Mouse (Mus musculus) thymus, adult 18-20 months (tissue): Measurements from ENCODE around the gene Ssbp3.

Experiments used
- DNase-seq, 2 experiments: peaks; one replicate each; pipeline ENCODE4 v3.0.0; 2022; ENCODE audit warnings: mixed read lengths in 2 of 2

The Ssbp3 gene

DNA sequence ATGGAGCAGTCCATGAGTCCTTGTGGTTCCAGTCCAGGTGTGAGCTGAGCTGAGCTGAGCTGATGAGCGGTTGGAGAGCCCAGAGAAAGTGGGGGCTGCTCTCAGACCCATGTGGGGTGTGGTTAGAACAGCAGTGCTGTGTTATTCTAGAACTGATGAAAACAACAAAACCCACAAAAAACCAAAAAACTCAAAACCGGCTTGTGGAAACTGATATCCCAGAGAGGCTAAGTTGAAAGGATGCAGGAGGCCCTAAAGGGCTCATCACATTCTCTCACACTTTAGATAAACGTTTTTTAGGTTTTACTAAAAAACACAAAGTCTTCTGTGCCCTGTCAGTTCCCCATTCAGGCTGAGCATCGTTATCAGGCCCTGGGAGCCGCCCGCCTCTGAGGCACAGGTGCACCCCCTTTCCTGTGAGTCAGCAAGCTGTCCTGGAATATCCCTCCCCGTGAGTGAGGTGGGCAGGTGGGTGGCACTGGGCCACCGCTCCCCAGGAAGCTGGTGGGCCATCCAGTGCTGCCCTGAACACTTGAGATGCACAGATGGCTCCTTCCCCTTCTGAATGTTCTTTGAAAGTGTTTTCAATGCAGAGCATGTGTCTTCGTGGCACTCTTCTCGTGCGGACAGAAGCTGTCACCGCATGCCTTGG, 24.6 kb downstream of the Ssbp3 start:
- peak in 1 of 2 experiments; percentile 51 for DNase-seq

DNA sequence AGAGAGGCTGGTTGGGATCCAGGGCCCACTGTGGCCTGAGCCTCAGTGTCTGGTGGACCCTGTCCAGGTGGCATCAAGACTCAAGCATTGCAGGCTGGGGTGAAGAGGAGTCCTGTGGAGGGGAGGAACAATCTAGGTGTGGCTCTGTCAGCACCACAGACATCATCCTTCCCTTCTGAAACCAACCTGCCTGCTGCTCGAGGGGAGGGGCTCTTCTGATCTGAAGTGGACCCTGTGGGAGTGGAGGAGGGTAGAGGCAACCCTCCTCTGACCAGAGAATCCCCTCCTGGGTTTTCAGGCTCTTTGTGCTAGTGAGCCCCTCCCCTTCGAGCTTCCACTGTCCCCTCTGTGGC, 25.1 kb downstream of the Ssbp3 start:
- DNase-seq, result no peak

DNA sequence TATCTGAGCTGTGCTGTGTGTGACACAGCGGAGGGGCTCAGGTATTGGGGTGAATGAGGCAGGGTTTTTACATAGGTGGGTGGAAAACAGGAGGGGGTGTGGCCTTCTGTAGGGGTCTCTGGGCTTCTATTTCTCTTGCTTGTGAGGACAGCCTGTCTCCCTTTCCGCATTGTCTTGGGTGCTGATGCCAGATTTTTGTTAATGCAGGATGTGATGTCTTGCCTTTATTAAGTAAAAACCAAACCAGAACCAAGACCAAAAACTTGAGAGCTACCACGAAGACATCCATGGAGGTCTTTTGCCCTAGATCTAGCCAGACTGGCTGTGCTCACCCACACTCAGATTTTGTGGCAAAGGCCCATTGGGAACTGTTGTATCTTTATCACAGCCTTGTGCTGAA, 25.5 kb downstream of the Ssbp3 start:
- DNase-seq, result no peak

- DNase-seq, result no peak
Observed at GRCm38 (mm10) chr4:106936741-106937140, 26.2 kb downstream of the Ssbp3 start.

DNA sequence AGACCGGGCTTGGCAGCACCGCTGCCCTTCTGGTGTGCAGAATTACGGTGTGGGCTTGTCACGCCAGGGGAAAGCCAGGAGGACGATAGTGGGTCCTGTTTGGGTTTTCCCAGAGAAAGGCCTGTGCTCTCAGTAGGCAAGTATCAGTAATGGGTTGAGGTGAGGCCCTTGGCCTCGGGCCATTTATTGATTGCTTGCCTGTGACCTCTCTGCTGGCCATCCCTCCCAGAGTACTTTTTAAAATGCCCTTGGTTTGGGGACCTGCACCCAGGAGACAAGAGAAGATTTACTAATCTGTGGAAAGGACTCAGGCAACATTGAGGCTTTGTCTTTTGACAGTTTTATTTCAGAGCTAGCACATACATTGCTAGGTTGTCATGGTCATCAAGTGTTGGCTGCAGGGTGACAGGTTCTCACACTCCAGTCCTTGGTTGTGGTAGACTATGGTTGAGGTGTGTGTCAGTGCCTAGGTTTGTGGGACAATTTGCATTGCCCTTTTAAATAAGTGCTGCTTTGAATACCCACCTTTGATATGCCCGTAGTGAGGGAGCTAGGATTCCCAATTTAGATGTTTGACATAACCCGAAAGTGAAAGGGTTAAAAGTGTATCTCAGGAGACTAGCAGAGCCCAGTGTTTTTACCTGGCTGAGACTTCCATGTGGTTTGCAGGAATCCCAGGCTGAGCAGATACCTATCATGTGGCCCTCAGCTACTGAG, 28.2 kb downstream of the Ssbp3 start:
- DNase-seq, result no peak

GRCm38 (mm10) chr4:106939223-106939918, 28.9 kb downstream of the Ssbp3 start:
- no peak for DNase-seq

GRCm38 (mm10) chr4:106939919-106940227, 29.4 kb downstream of the Ssbp3 start:
- DNase-seq, result no peak

GRCm38 (mm10) chr4:106940945-106941344, 30.4 kb downstream of the Ssbp3 start:
- no peak for DNase-seq

DNA sequence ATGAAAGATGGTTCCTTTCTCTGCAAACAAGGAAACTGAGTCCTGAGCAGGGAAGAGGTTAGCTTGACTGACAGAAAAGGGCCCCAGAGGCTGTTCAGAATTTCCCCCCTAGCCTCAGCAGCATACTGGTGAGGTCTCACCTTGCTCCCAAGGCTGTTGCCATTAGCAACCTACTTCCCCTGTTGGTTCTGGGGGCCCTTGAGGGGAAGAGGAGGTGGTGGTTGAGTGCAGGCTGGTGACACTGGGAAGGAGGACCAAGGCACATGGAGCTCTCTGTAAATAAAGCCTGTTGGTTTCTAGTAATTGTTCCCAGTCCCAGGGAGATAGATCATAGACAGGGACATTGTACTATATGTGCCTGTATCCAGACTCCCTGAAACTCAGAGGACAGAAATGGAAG, 31.0 kb downstream of the Ssbp3 start:
- DNase-seq, result no peak

DNA sequence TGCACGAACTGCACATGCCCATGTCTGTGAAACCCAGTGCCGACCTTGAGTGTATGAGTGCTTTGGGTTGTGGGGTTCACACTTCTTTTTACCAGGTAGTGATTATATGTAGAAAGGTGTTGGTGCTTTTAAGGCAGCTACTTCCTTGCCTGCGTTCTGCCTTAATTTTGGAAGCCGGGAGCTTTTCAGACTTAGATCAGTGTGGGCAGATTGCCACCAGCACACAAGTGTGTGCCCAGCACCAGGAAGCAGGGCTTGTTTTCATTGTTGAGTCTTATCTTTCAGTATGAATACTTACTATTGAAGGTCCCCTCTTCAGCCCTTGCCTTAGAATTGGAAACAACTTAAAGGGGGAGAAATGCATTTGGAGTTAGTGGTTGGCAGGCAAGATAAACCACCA, 32.0 kb downstream of the Ssbp3 start:
- no peak for DNase-seq

- no peak for DNase-seq
Observed at GRCm38 (mm10) chr4:106943627-106944026, 33.1 kb downstream of the Ssbp3 start.

- no peak for DNase-seq
Observed at GRCm38 (mm10) chr4:106944898-106945297, 34.4 kb downstream of the Ssbp3 start.

GRCm38 (mm10) chr4:106947741-106948140, 37.2 kb downstream of the Ssbp3 start:
- DNase-seq, result no peak

GRCm38 (mm10) chr4:106948546-106948945, 38.0 kb downstream of the Ssbp3 start:
- DNase-seq, result no peak

DNA sequence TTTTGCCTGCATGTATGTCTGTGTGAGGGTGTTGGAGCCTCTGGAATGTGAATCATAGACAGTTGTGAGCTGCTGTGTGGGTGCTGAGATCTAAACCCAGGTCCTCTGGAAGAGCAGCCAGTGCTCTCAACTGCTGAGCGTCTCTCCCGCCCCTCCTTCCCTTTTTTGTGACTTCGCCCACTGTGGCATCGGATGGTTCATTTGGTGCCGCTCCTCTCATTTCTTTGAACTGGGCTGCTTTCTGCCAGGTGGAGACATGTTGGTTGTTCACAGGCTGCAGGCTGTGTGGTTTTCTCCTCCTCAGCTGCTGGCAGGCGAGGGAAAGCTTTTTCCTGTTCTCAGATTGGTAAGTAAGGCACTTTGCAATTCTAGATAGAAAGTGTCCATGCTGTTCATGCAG, 38.7 kb downstream of the Ssbp3 start:
- peak in 1 of 2 experiments; percentile 43 for DNase-seq

GRCm38 (mm10) chr4:106950801-106951200, 40.3 kb downstream of the Ssbp3 start:
- DNase-seq, result no peak

GRCm38 (mm10) chr4:106951455-106951854, 41.0 kb downstream of the Ssbp3 start:
- no peak for DNase-seq

DNA sequence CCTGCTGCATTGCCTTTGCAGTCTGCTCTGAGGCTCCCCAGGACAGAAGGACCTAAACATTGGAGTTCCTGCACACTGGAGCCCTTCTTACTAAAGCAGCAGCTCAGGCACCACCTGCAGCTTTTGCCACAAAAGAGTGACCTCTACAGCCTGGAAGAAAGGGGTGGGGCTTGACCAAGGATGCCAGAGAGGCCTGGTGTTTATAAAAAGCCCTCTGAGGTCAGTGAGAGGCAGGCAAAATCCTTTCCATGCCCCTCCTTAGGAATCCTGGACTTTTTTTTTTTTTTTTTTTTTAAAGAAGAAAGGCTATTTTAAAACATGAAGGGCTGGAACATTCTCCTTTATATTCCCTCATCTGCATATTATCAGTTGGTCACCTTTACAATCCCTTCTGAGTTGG, 42.7 kb downstream of the Ssbp3 start:
- DNase-seq, result no peak

- no peak for DNase-seq
Observed at GRCm38 (mm10) chr4:106953760-106954159, 43.3 kb downstream of the Ssbp3 start.

GRCm38 (mm10) chr4:106955729-106956712, 45.5 kb downstream of the Ssbp3 start:
- no peak for DNase-seq

GRCm38 (mm10) chr4:106958117-106958516, 47.6 kb downstream of the Ssbp3 start:
- no peak for DNase-seq

DNA sequence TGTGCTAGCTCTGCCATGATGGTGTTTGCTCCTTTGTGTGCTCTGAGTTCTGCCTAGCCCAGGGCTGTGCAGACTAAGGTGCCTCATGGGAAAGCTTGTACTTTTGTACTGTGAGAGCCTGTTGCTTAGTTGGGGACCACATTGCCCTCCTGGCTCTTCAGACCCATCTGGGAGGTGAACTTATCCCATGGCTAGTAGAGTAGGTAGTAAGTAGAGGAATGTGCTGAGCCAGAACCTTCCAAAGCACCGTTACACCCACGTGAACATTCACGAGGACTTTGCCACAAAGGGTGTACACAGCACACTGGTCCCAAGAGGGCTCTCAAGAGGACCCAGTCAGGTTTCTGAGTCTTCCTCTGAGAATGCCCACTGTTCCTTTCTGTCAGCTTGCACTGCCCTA, 48.1 kb downstream of the Ssbp3 start:
- DNase-seq, result no peak
